Mouse (Mus musculus): ENCODE data around the gene Tada3.
A peak's percentile ranks its signal among the peaks of the same experiment; 100 is the strongest.

The Tada3 gene

DNA sequence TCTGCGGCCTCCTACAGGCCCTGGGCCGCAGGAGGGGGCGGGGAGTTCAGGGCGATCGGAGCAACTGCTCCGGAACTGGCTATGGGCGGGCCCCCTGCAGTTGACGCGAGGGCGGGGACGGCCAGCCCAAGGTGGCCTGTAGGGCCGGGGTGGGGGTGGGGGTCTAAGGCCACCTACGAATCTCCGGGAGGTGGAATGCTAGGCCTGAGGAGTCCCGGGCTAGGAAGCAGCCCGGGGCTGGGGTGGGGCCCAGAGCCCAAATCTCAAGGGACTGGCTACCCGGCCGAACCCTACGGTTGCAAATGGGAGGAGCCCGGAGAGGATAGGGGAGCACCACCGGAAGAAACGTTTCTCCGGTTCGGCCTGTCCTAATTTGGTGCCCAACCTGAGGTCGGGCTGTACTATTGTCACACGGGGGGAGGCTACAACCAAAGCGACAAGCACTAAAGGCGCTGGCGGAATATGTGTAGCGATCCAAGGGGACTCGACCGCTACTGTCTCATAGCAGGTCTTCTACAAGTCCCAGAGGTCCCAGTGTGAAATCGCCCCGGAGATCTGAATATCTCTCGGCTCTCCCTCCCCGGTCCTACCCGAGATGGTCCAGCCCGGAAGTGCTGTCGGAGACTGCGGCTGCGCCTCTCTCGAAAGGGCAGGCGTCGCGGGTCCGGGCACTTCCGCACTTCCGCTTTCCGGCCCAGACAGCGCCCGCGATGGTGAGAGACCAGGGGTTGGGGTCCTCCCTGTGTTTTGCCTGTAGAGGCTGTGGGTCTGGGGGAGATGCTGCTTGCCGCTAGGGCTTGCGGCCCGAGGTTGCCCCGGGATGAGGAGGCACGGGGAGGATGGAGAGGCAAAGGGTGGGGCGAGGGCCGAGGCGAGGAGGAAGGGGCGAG lies at the start of gene Tada3, which contains the start of gene Arpc4:
Gene Tada3 (minus strand): TSS at position 388 of the 890 bp plus-strand sequence.
Gene Arpc4 (plus strand): TSS at position 620 of the 890 bp plus-strand sequence.
- DNase-seq = peak; percentile 92

DNA sequence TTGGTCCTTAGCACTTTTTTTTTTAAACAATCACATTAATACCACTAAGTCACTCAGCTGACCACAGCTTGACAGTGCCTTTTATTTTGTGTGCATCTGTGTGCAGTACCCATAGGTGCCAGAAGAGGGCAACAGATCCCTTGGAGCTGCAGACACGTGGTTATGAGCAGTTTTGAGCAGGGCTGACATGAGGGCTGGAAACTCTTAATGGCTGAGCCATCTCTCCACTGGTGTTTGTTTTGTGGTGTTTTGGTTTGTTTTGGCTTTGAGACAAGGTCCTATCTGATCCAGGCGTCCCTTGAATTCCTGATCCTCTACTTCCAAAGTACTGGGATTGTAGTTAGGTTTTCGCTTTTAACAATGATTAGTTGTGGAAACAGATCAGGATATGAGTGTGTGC lies 49.7 kb upstream of the Tada3 start:
- DNase-seq = no peak

DNA sequence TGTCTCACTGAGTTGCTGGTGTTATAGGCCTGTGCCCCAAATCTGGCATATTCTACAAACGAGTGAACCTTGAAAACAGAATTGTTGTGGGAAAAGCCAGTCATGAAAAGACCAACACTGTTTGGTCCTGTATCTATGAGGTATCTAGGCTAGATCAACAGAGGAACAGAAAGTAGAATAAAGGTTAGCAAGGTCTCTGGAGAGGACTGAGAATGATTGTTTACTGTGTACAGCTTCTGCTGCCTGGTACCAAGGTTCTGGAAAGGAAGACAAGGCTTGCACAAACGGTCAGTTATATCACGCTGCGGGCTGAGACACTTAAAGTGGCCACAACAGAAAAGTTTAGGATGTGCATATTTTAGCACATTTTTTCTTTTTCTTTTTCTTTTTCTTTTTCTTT lies 49.0 kb upstream of the Tada3 start:
- DNase-seq = no peak

DNA sequence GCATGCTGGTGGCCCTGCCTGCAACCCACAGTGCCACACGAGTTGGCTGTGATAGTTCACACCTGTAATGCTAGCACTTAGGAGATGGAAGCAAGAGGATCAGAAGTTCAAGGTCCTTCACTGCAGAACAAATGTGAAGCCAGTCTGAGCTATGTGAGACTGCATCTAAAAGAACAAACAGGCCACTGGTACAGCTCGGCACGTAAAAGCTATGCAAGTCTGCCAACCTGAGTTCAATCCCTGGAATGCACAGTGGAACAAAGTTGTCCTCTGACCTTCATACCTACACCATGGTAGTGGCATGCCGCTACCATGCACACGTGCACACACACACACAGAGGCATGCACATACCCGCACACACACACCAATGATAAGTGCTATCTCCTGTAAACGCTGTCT lies 46.5 kb upstream of the Tada3 start:
- DNase-seq = no peak

DNA sequence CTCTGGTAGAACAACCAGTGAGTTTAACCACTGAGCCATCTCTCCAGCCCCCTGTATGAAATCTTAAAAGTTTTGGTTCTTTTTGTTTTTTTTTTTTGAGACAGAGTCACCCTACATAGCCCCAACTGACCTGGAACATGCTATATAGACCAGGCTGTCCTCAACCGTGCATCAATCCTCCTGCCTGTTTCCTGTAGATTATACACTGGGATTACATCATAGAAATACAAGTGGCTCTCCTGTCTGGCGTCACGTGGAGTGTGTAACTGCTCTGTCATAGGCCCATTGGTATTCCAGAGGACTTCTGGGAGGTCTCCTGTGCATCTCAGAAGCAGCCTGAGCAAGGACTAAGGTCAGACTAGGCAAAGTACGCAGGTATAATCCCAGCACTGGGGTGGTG lies 45.3 kb upstream of the Tada3 start:
- no peak for DNase-seq

DNA sequence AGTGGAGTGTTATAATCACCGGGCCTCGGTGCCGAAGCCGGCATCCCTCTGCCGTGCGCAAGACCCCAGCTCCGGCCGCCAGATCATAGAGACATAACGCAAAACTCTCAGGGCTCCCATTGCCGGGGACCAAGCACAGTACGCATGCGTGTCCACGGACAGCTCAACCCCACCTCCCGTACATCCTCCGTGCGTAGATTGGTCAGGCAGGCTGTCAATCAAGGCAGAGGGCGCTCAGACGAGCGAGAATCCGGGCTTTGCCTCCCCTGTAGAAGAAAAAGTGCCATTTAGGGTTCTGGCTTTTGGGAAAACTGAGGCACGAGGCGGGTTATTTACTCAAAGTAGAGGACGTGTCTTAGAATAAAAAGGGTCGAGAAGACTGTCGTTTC lies 41.5 kb upstream of the Tada3 start, which contains the start of gene Rpusd3:
Gene Rpusd3 (minus strand): TSS at position 142 of the 389 bp plus-strand sequence.
- DNase-seq = peak; percentile 96

DNA sequence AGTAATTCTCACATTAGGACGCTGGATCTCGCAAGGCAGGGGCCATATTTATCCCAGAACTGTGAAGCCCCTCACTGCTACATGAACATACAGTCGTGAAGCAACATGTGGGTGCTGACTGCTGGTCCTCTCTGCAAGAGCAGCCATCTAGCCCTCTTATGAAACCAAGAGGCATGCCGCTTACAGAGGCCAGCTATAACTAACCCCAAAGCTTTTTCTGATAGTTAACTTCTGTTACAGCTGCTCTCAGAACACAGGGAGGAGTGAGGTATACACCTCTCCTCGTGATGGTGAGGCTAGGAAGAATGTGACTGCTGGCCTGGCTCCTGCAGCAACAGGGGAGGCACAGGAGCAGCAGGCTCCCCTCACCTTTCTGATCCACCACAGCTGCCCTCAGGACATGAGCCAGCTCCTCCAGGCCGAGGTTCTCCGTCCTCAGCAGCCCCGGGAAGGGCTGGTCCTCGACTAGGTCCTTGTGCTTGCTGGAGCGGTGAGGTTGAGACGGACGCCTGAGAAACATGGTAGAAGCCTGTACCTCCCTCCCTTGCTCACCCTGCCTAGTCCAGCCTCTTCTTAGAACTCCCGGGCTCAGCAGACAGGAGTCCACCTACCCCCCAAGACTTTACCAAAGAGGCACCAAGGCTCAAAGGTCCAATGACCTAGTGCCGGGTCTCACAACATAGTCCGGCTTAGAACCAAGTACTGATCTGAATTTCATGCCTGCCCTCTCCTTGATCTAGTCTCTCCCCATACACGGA lies 40.9 kb upstream of the Tada3 start:
- no peak for DNase-seq

DNA sequence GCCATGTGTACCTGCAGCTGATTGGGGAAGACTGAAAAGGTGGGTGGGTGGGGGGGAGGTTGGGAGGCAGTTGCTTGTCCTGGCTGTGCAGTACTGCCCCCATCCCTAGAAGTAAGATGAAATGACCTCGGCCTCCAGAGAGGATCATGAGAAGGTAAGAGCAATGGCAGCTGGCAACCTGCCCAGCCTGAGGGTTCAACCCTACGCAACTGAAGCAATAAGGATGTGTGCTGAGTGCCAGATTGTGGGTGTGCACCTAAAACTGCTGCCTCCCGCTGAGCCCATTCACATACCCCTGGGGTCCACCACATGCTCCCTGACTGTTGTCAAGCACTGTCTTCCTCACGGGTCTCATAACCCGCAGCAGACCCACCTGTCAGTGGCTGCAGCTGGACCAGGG lies 38.7 kb upstream of the Tada3 start:
- DNase-seq = no peak

DNA sequence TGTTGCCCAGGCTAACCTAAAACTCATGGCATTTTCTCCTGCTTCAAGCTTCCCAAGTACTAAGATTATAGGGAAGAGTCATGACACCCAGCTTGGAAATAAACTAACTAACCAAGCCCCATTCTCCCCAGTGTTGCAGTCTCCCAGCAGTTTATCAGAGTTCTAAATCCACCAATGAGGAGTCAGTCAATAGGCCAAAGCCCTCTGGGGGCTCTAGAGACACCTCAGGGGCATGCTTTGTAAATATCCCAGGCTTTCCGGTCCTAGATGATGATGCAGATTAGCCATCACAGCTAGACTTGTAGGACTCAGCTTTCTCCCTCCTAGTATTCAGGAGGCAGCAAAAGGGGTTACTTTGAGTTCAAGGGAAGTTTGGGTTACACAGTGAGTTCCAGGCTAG lies 32.3 kb upstream of the Tada3 start:
- no peak for DNase-seq

DNA sequence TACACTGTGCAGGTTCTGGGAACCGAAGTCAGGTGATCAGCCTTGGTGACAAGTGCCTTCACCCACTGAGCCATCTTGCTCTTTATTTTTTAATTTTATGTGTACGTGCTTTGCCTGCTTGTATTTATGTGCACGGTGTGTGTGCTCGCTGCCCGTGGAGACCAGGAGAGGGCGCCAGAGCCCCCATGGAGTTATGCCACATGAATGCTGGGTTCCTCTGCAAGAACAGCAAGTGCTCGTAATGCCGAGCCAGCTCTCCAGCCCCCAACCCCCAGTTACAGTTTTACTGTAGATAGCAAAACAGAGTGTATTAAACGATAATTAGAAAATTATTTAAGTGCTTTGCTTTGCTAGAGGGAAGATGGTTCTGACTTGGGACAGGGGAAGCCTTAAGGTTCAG lies 29.0 kb upstream of the Tada3 start:
- DNase-seq = no peak

DNA sequence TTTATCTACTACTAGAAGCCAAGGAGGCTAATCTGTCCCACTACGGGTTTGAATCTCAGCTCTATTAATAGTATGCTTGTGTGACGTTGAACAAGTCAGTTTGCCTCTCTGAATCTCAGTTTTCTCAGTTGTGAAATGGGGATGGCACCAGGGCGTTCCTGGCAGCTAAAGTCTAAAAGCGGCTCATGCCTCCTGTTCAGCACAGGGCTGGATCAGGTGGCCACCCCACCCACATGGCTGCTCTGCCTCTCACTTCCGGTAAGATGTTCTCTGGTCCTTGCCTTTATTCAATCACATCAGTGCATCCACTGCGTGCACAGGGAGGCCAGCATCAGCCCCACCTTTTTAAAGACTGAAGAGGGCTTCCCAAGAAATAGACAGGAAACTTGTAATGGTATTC lies 27.8 kb upstream of the Tada3 start:
- DNase-seq = peak; percentile 74

DNA sequence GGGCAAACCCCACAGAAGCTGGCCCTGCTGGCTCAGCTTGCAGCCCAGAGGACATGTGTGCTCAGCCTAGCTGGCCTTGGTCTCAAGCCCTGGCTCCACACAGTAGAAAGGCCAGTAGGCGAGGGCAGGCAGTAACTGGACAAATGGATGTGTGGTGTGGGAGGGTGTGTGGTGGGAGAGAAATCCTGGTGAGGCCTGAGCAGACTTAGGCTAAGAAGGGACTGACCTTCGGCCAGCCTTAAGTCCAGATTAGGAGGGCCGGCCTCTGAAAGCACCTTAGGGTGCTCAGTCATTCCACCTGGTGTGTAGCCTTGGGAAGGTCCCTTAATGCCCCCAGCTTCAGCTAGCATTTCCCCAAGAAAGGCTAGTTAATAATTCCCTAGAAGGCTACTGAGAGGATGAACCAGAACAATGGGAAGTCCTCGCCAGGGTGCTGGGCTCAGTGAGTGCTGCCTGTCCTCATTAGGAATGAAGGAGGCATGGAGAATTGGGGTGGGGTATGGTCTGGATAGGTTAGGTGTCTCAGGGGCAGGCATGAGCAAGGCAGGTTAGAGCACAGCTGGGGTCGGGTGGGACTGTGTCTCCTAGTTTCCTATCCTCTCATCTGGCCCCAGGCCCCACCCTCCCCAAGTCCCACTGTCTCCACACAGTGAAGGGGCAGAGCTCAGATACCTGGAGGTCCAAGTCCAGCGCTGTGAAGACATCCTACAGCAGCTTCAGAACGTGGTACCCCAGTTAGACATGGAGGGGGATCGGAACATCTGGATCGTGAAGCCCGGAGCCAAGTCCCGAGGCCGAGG lies 27.2 kb upstream of the Tada3 start:
- no peak for DNase-seq

DNA sequence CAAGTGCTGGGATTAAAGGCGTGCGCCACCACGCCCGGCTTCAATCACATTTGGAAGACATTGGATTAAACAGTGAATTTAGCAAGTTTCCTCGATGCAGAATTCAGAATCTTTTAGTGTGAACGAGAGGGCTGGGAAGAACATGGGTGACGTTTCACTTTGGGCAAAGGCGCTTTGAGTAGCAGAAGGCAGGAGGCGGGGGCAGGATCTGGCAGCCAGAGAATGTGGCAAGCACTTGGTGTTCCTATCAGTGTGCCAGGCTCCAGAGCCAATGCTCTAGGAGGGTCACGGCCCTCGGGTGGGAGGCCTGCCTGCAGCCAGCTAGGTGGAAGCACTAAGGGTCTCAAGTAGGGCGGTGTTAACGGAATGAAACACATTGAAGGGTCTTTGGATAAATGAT lies 24.4 kb upstream of the Tada3 start:
- peak; percentile 76 for DNase-seq

DNA sequence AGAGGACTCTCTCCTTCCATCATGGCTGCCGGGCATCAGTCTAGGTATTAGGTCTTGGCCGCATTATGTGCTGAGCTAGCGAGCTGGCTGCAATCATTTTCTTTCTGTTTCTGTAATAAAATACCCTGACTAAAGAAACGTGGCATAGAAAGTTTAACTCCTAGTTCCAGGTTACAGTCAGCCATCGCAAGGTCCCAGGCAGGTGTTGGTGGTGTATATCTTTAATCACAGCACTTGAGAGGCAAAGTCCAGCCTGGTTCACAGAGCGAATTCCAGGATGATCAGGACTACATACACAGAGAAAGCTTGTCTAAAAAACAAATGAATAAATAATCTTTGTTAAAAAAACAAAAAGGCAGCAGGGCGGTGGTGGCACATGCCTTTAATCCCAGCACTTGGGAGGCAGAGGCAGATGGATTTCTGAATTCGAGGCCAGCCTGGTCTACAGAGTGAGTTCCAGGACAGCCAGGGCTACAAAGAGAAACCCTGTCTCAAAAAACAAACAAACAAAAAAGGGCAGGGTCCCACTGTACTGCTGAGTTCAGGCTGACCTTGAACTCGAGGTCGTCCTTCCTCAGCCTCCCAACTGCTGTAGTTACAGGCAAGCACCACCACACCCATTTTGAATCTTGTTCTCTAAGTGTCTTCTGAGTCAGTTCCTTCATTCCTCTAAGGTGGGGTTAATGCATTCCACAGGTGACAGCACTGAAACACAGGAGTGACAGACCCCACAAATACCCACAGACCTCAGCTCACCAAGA lies 18.8 kb upstream of the Tada3 start:
- DNase-seq = no peak

DNA sequence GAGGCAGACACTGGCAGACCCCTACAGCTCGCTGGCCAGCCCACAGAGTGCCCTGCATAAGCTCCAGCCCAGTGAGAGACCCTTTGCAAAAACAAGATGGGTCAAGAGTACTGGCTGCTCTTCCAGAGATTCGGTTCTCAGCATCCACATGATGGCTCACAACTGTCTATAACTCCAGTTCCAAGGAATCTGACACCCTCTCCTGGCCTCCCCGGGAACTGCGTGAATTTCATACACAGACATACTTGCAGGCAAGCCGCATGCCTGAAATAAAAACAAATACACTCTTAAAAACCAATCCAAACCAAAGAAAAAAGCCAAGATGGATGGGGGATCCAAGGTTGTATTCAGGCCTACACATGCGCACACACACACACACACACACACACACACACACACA lies 17.8 kb upstream of the Tada3 start:
- DNase-seq = no peak

DNA sequence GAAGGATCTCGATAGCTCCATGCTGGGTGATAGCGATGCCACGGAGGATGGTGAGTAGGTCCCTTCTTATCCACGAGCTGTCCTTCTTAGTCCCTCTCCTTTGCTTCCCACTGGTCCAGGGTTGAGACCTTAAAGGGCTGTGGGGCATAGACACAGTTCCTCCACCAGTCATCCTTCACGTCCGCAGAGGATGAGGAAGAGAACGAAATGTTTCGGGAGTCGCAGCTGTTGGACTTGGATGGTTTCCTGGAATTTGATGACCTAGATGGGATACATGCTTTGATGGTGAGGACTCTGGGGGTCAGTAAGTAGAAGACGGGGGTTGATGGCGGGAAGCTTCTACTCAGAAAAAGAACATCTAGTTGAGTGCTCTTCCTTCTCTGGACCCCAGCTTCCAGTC lies 17.1 kb upstream of the Tada3 start:
- no peak for DNase-seq

DNA sequence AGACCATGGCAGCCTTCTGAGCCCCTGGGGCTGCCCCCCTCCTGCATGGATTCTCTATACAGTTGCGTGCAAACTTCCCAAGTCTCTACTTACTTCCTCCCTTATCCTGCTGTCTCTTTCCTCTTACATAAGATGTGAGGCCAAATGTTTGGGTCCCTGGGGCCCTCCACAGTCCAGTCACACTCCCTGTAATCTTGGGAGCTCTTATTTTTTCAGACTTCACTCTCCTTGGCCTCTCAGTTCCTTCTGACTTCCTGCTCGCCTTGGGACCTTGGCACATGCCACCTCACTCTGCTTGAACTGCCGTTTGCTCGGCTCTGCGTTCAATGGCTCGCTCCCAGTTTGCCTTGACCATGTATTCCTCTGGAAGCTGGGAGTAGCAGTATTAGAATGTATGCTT lies 16.3 kb upstream of the Tada3 start:
- no peak for DNase-seq

DNA sequence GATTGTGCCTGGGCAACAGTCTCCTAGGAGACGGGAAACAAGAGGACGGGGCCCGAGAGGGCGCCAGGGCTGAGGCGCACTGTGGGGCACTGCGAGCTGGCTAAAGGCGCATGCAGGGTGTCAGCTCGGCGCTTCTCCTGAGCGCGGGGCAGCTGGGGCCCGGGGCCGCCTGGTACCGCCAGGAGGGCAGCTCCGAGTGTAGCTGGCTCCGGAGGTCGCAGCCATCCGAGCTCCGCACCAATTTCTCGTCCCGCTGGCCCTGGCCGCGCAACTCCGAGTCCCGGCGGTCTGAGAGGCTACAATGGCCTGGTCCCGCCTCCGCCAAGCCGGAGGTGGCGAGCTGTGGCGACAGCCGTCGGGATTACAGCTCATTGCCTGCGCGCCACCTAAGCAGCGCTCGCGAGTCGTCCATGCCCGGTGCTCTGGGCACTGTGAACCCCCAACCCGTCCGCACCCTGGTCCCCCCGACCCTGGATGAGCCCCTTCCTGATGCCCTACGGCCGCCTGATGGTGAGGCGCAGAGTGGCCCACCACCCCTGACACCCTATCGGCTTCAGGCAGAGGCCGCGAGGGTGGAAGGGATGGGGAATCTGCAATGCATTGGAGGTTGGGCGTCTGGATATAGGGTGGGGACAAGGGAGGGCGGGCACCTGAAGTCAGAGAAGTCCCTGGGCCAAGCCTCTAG lies 14.8 kb upstream of the Tada3 start:
- DNase-seq = peak; percentile 48

DNA sequence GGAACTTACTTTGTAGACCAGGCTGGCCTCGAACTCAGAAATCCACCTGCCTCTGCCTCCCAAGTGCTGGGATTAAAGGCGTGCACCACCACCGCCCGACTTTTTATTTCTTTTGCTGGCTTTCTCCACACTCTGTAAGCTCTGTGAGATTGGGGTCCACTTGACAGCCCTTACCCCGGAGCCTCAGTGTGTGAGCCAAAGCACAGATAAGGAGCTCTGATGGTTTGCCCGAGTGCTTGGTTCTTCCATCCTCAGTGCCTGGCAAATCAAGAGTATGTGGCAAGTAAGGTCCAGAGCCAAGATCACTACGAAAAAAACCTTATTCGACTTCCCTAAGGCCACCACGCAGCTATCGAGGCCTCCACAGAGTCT lies 14.3 kb upstream of the Tada3 start:
- DNase-seq = no peak

DNA sequence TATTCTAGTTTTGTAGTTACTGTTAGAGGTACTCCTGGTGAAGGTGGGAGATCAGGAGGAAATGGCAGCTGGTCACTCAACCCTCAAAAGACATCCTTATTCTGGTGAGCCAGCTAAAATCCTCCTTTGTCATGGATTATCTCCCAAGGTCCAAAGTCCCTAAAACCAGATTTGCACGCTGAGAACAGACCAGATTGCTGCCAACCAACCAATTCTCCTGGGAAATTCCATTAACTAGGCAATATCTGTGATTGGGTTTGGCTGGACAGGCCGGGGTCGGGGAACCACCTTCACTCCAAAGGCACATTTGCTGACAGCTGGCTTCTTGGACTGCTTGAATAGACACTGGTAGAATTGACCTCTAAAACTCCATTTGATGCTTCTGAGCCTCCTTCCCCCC lies 13.0 kb upstream of the Tada3 start:
- DNase-seq = no peak

DNA sequence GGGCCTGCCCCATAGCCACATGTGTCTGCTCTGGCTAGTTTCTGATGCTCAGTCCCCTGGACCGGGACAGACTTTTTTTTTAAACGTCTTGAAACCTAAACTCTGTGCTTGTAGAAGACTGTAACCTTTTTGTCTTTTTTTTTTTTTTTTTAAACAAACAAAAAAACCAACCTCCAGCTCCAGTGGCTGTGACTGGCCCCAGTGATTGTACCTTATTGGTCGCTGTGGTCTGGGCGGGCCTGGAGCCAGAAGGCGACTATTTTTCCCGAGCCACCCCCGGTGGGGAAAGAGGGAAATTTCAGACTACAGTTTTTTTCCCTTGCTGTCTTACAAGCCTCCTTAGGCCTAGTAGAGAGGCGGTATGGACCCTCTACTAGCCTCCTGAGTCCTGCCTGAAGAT lies 11.3 kb upstream of the Tada3 start, which contains the start of gene Ttll3:
Gene Ttll3 (plus strand): TSS at position 301 of the 400 bp plus-strand sequence.
- no peak for DNase-seq

DNA sequence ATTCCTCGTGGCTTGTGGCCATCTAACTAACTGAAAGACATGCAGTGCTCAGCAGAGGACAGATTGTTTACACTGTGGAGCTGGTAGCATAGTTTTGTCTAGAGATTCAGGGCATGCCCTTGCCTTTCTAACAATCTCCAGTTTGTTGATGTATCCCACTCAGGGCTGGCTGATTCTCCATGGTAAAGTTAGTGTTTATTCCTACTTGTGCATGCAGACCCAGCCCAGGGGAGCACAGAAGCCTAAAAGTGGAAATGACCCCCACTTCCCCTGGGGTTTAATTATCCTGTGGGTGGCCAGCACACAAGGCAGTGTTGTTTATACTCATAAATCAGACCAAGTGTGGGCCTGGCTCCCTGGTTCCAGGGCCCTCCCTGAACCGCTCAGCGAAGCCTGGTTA lies 8.3 kb upstream of the Tada3 start:
- no peak for DNase-seq
